Mouse (Mus musculus) stomach, postnatal 0 days (tissue): ENCODE measurements at regions not wholly inside any gene's neighbourhood (a gene's known extent, or its start where the extent isn't known, plus 50 kb on each side); places are given as distances from the start of the nearest gene placed in this dataset.

ENCODE experiments used
- CTCF ChIP-seq: IDR thresholded peaks from 2 replicates; pipeline ENCODE4 v1.5.1; 2016; ENCODE audit warnings: antibody characterized with exemption, low read depth, mild to moderate bottlenecking, moderate library complexity
- EP300 ChIP-seq: optimal IDR thresholded peaks from 2 replicates; pipeline ENCODE3; 2016; ENCODE audit warnings: antibody characterized with exemption

DNA sequence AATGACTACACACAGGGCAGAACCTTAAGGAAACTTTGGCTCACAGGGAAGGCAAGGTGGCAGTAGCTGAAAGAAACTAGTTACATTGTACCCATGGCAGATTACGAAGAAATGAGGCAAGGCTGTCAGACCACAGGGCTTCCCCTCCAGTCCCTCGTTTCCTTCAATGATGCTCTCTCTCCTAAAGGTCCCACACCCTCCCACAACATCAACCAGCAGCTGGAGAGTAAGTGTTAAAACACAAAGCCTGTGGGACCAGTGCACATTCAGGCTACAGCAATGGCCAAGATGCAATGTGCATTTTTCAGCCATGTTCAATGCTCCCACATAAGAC lies 355.5 kb downstream of the Ankrd50 start:
- TF ChIP-seq CTCF: no peak
- no peak for TF ChIP-seq EP300
